Mouse (Mus musculus) thymus, postnatal 14 days (tissue): ENCODE results near the gene Cox6a1.
"Not testable (repeated sequence)": the region's sequence is repeated elsewhere in the genome, so short reads cannot be mapped to it uniquely, and the experiment has no call there.

Experiments used
- DNase-seq: peaks from one replicate; pipeline ENCODE4 v3.0.0; 2021

The Cox6a1 gene

GRCm38 (mm10) chr5:115348546-115349224, at the start of gene Cox6a1:
Cox6a1 (minus strand) TSS chr5:115348981.
- DNase-seq = peak; percentile 99

GRCm38 (mm10) chr5:115397839-115398780, 49.3 kb upstream of the Cox6a1 start:
- DNase-seq = no peak

- no peak for DNase-seq
Observed at GRCm38 (mm10) chr5:115396654-115397053, 47.9 kb upstream of the Cox6a1 start.

GRCm38 (mm10) chr5:115394836-115395235, 46.1 kb upstream of the Cox6a1 start:
- DNase-seq = no peak

GRCm38 (mm10) chr5:115394223-115394622, 45.4 kb upstream of the Cox6a1 start:
- no peak for DNase-seq

- DNase-seq = no peak
Observed at GRCm38 (mm10) chr5:115392969-115393368, 44.2 kb upstream of the Cox6a1 start.

- no peak for DNase-seq
Observed at GRCm38 (mm10) chr5:115391935-115392334, 43.2 kb upstream of the Cox6a1 start.

- DNase-seq = not testable (repeated sequence)
Observed at GRCm38 (mm10) chr5:115378882-115379281, 30.1 kb upstream of the Cox6a1 start.

- peak; percentile 8 for DNase-seq
Observed at GRCm38 (mm10) chr5:115375436-115375835, 26.7 kb upstream of the Cox6a1 start.

GRCm38 (mm10) chr5:115374204-115374820, 25.5 kb upstream of the Cox6a1 start:
- DNase-seq = no peak

GRCm38 (mm10) chr5:115373441-115374203, 24.8 kb upstream of the Cox6a1 start:
- DNase-seq = no peak

- DNase-seq = no peak
Observed at GRCm38 (mm10) chr5:115371736-115372135, 23.0 kb upstream of the Cox6a1 start.

- no peak for DNase-seq
Observed at GRCm38 (mm10) chr5:115364782-115365181, 16.0 kb upstream of the Cox6a1 start.

- DNase-seq = no peak
Observed at GRCm38 (mm10) chr5:115362819-115363714, 14.3 kb upstream of the Cox6a1 start.

GRCm38 (mm10) chr5:115362216-115362615, 13.4 kb upstream of the Cox6a1 start:
- DNase-seq = no peak

GRCm38 (mm10) chr5:115359851-115360372, 11.1 kb upstream of the Cox6a1 start:
- DNase-seq = no peak

- no peak for DNase-seq
Observed at GRCm38 (mm10) chr5:115359438-115359837, 10.7 kb upstream of the Cox6a1 start.

- peak; percentile 86 for DNase-seq
Observed at GRCm38 (mm10) chr5:115358872-115359271, 10.1 kb upstream of the Cox6a1 start.

GRCm38 (mm10) chr5:115355070-115355469, 6.3 kb upstream of the Cox6a1 start:
- no peak for DNase-seq

- no peak for DNase-seq
Observed at GRCm38 (mm10) chr5:115351348-115351747, 2.6 kb upstream of the Cox6a1 start.

- DNase-seq = no peak
Observed at GRCm38 (mm10) chr5:115349225-115349555, 409 bp upstream of the Cox6a1 start.
